ENCODE assay signal across 9 mouse cellular contexts in genomic region chr5:143270151-143270519, GRCm38 (mm10). TPM values are rescaled to one million over a fixed set of nuclear protein-coding genes. Genes with fewer than 3 reads are reported as not detected.
DNase-seq lines count a peak whose midpoint lies in the region; ATAC-seq and TF ChIP-seq lines count a peak whose summit lies in the region.
"Had no signal": no experiment of that assay in that cellular context is flagged by ENCODE, and none has a peak within 500 bp of the region (broad histone marks: within the 10 kb centered on the region; RNA-seq: fewer than 3 reads in every experiment).

No protein-coding gene starts in this region.

- H3K36me3 ChIP-seq in lung, embryonic 16.5 days (ENCODE audit: control insufficient read depth, insufficient read depth, low read length): no peaks in the 10 kb centered on the region
- peaks cover 3% of the 10 kb centered on the region; the same call in 1 of the 2 replicates for H3K36me3 ChIP-seq in forebrain, embryonic 10.5 days (replicated peaks)
- no peaks in the 10 kb centered on the region for H3K36me3 ChIP-seq in limb, embryonic 14.5 days (ENCODE audit: control insufficient read depth, insufficient read depth, low read length)

- no peak for TF ChIP-seq CTCF in olfactory bulb, adult 2 months (IDR thresholded peaks at IDR 0.05; ENCODE audit: insufficient read depth, low read depth, low read length)

- DNase-seq in lung, postnatal 10 days: no peak
- DNase-seq in forebrain, embryonic 10.5 days (ENCODE audit: extremely low spot score, low spot score): no peak
- no peak for DNase-seq in limb, embryonic 14.5 days (ENCODE audit: low spot score)
- DNase-seq in spleen, postnatal 10 days (ENCODE audit: low spot score in 2 of 2): no peak
- no peak for DNase-seq in urinary bladder, postnatal 36 days (ENCODE audit: low spot score in 2 of 2)

- peak overlapping the region; percentile 67 for H3K4me2 ChIP-seq in lung, embryonic 16.5 days (ENCODE audit: low read depth, low read length)
- H3K4me2 ChIP-seq in limb, embryonic 14.5 days (replicated peaks; ENCODE audit: low read depth, low read length, severe bottlenecking): peak overlapping the region; percentile 83

- peak overlapping the region; percentile 79 for H3K4me3 ChIP-seq in lung, embryonic 16.5 days (ENCODE audit: low read length)
- H3K4me3 ChIP-seq in forebrain, embryonic 10.5 days: peak overlapping the region; percentile 99
- peak overlapping the region; percentile 91 for H3K4me3 ChIP-seq in limb, embryonic 14.5 days (replicated peaks; ENCODE audit: low read length)
- H3K4me3 ChIP-seq in olfactory bulb, adult 2 months (ENCODE audit: insufficient read depth, low read depth, low read length): peak overlapping the region; percentile 84

- 4% methylated on average over 12 of the region's 12 CpGs for WGBS in lung, embryonic 16.5 days
- 4% methylated on average over 12 of the region's 12 CpGs for WGBS in forebrain, embryonic 10.5 days
- 4% methylated on average over 12 of the region's 12 CpGs for WGBS in limb, embryonic 14.5 days
- WGBS in olfactory bulb, adult 2 months: 3% methylated on average over 12 of the region's 12 CpGs

- H3K4me1 ChIP-seq in lung, embryonic 16.5 days (replicated peaks; ENCODE audit: control insufficient read depth, insufficient read depth, low read length): peaks cover 11% of the 10 kb centered on the region
- H3K4me1 ChIP-seq in forebrain, embryonic 10.5 days: peaks cover 26% of the 10 kb centered on the region
- peaks cover 15% of the 10 kb centered on the region for H3K4me1 ChIP-seq in limb, embryonic 14.5 days (ENCODE audit: control insufficient read depth, insufficient read depth, low read length)
- H3K4me1 ChIP-seq in olfactory bulb, adult 2 months (ENCODE audit: control insufficient read depth, insufficient read depth, low read length): peaks cover 25% of the 10 kb centered on the region

- peak; percentile 6; the same call in 1 of the 2 replicates for TF ChIP-seq POLR2A in limb, embryonic 14.5 days (IDR thresholded peaks at IDR 0.05; ENCODE audit: borderline replicate concordance, extremely low read depth, insufficient read depth, insufficient read length)
- TF ChIP-seq POLR2A in olfactory bulb, adult 2 months (IDR thresholded peaks at IDR 0.05; ENCODE audit: insufficient read depth, low read depth, low read length): no peak

- ATAC-seq in lung, embryonic 16.5 days (ENCODE audit: low read depth): peak; percentile 29; the same call in 1 of the 2 replicates
- peak; percentile 10; the same call in 1 of the 2 replicates for ATAC-seq in limb, embryonic 14.5 days (ENCODE audit: low FRiP score, low read depth)
- ATAC-seq in megakaryocyte progenitor cell, adult 5-6 weeks (replicated peaks; ENCODE audit: poor library complexity): no peak

- peak overlapping the region; percentile 84 for H3K9ac ChIP-seq in lung, embryonic 16.5 days (ENCODE audit: low read length)
- peak overlapping the region; percentile 86 for H3K9ac ChIP-seq in limb, embryonic 14.5 days (ENCODE audit: low read depth, low read length, severe bottlenecking)

- no peaks in the 10 kb centered on the region for H3K27me3 ChIP-seq in lung, embryonic 16.5 days (ENCODE audit: control insufficient read depth, insufficient read depth, low read depth, low read length)
- 0 out of 2 replicates have a peak, but pooled peaks cover 5% of the 10 kb centered on the region for H3K27me3 ChIP-seq in forebrain, embryonic 10.5 days (ENCODE audit: poor library complexity, severe bottlenecking)
- H3K27me3 ChIP-seq in limb, embryonic 14.5 days (ENCODE audit: control insufficient read depth, insufficient read depth, low read length): no peaks in the 10 kb centered on the region

- no peak overlapping the region for H3K27ac ChIP-seq in lung, embryonic 16.5 days (ENCODE audit: low read length)
- H3K27ac ChIP-seq in forebrain, embryonic 10.5 days: peak overlapping the region; percentile 97
- no peak overlapping the region for H3K27ac ChIP-seq in limb, embryonic 14.5 days (replicated peaks; ENCODE audit: low read depth, low read length)
- peak overlapping the region; percentile 30; the same call in 1 of the 2 replicates for H3K27ac ChIP-seq in olfactory bulb, adult 2 months (ENCODE audit: insufficient read depth, low read depth, low read length)

- H3K9me3 ChIP-seq in lung, embryonic 16.5 days (ENCODE audit: control insufficient read depth, low read length): no peaks in the 10 kb centered on the region
- no peaks in the 10 kb centered on the region for H3K9me3 ChIP-seq in forebrain, embryonic 10.5 days
- no peaks in the 10 kb centered on the region for H3K9me3 ChIP-seq in limb, embryonic 14.5 days (ENCODE audit: control insufficient read depth, low read length)

RNA-seq across cellular contexts. Expression of gene Zfp316, which starts 0.3 kb away (rescaled TPM):
- polyA plus RNA-seq in lung, embryonic 16.5 days (2015; fragmentation: Nextera tagmentation; extraction: Ambion mirVana): 0.92 and 1.2 TPM in 2 replicates
- polyA plus RNA-seq in forebrain, embryonic 10.5 days (2016; fragmentation: Nextera tagmentation; extraction: Ambion mirVana): 3.1 and 3.4 TPM in 2 replicates
- polyA plus RNA-seq in limb, embryonic 14.5 days (2012; rRNA removed): 9.1 and 12.2 TPM in 2 replicates
- 2.8 and 4.1 TPM in 2 replicates for polyA plus RNA-seq in limb, embryonic 14.5 days (2014; fragmentation: Nextera tagmentation; extraction: Ambion mirVana)
- polyA plus RNA-seq in olfactory bulb, adult 2 months (2012; ENCODE audit: insufficient read depth, insufficient read length, low replicate concordance, missing spikeins): not detected in 2 replicates
- total RNA-seq in megakaryocyte progenitor cell, adult 5-6 weeks (2015): 0.44 and 0.59 TPM in 2 replicates
- 1.8 and 3.7 TPM in 2 replicates for total RNA-seq in megakaryocyte progenitor cell, adult 5-6 weeks (2017)

RNA-seq across cellular contexts. Expression of gene Zfp853, which starts 23.3 kb away (rescaled TPM):
- polyA plus RNA-seq in lung, embryonic 16.5 days (2015; fragmentation: Nextera tagmentation; extraction: Ambion mirVana): 0.05 TPM in 1 of 2 replicates, not detected in the other
- polyA plus RNA-seq in forebrain, embryonic 10.5 days (2016; fragmentation: Nextera tagmentation; extraction: Ambion mirVana): not detected in 2 replicates
- polyA plus RNA-seq in limb, embryonic 14.5 days (2012; rRNA removed): 9.1 and 11.4 TPM in 2 replicates
- polyA plus RNA-seq in limb, embryonic 14.5 days (2014; fragmentation: Nextera tagmentation; extraction: Ambion mirVana): 0.26 and 0.35 TPM in 2 replicates
- not detected in 2 replicates for polyA plus RNA-seq in olfactory bulb, adult 2 months (2012; ENCODE audit: insufficient read depth, insufficient read length, low replicate concordance, missing spikeins)
- total RNA-seq in megakaryocyte progenitor cell, adult 5-6 weeks (2015): not detected in 2 replicates
- not detected in 2 replicates for total RNA-seq in megakaryocyte progenitor cell, adult 5-6 weeks (2017)

RNA-seq across cellular contexts. Expression of gene Zfp12, which starts 35.2 kb away (rescaled TPM):
- polyA plus RNA-seq in lung, embryonic 16.5 days (2015; fragmentation: Nextera tagmentation; extraction: Ambion mirVana): 13.0 and 13.9 TPM in 2 replicates
- polyA plus RNA-seq in forebrain, embryonic 10.5 days (2016; fragmentation: Nextera tagmentation; extraction: Ambion mirVana): 19.7 and 24.1 TPM in 2 replicates
- polyA plus RNA-seq in limb, embryonic 14.5 days (2012; rRNA removed): 25.2 and 30.9 TPM in 2 replicates
- polyA plus RNA-seq in limb, embryonic 14.5 days (2014; fragmentation: Nextera tagmentation; extraction: Ambion mirVana): 19.1 and 22.2 TPM in 2 replicates
- polyA plus RNA-seq in olfactory bulb, adult 2 months (2012; ENCODE audit: insufficient read depth, insufficient read length, low replicate concordance, missing spikeins): not detected in 2 replicates
- 4.5 and 5.2 TPM in 2 replicates for total RNA-seq in megakaryocyte progenitor cell, adult 5-6 weeks (2015)
- total RNA-seq in megakaryocyte progenitor cell, adult 5-6 weeks (2017): 11.1 and 12.0 TPM in 2 replicates

RNA-seq across cellular contexts. Expression of gene Spdye4a, which starts 43.4 kb away (rescaled TPM):
- polyA plus RNA-seq in lung, embryonic 16.5 days (2015; fragmentation: Nextera tagmentation; extraction: Ambion mirVana): not detected in 2 replicates
- not detected in 2 replicates for polyA plus RNA-seq in forebrain, embryonic 10.5 days (2016; fragmentation: Nextera tagmentation; extraction: Ambion mirVana)
- polyA plus RNA-seq in limb, embryonic 14.5 days (2012; rRNA removed): not detected in 2 replicates
- not detected in 2 replicates for polyA plus RNA-seq in limb, embryonic 14.5 days (2014; fragmentation: Nextera tagmentation; extraction: Ambion mirVana)
- not detected in 2 replicates for polyA plus RNA-seq in olfactory bulb, adult 2 months (2012; ENCODE audit: insufficient read depth, insufficient read length, low replicate concordance, missing spikeins)
- not detected in 2 replicates for total RNA-seq in megakaryocyte progenitor cell, adult 5-6 weeks (2015)
- total RNA-seq in megakaryocyte progenitor cell, adult 5-6 weeks (2017): not detected in 2 replicates
- total RNA-seq: left cerebral cortex, postnatal 14 days had no signal

RNA-seq across cellular contexts. Expression of gene E130309D02Rik, which starts 45.0 kb away (rescaled TPM):
- 32.3 and 33.0 TPM in 2 replicates for polyA plus RNA-seq in lung, embryonic 16.5 days (2015; fragmentation: Nextera tagmentation; extraction: Ambion mirVana)
- polyA plus RNA-seq in forebrain, embryonic 10.5 days (2016; fragmentation: Nextera tagmentation; extraction: Ambion mirVana): 64.0 and 68.4 TPM in 2 replicates
- 25.2 and 35.2 TPM in 2 replicates for polyA plus RNA-seq in limb, embryonic 14.5 days (2012; rRNA removed)
- polyA plus RNA-seq in limb, embryonic 14.5 days (2014; fragmentation: Nextera tagmentation; extraction: Ambion mirVana): 29.2 and 33.3 TPM in 2 replicates
- not detected in 2 replicates for polyA plus RNA-seq in olfactory bulb, adult 2 months (2012; ENCODE audit: insufficient read depth, insufficient read length, low replicate concordance, missing spikeins)
- 40.4 and 41.5 TPM in 2 replicates for total RNA-seq in megakaryocyte progenitor cell, adult 5-6 weeks (2015)
- 23.7 and 23.8 TPM in 2 replicates for total RNA-seq in megakaryocyte progenitor cell, adult 5-6 weeks (2017)

Comparison
In these comparisons a context has a peak if more than half of its experiments do, and no peak if none do; other contexts are left out.
1. H3K27ac ChIP-seq: peak in forebrain, embryonic 10.5 days (single experiment) and olfactory bulb, adult 2 months (single experiment); none in lung, embryonic 16.5 days (single experiment) and limb, embryonic 14.5 days (single experiment).
2. Peak in every context shown above with its lines, with median percentiles within 50 percentile points of each other: H3K4me3 ChIP-seq.